Mouse (Mus musculus) mature B cell (primary cell): ENCODE measurements around the gene Tmprss9.

Experiments
- in situ Hi-C: fragments of 300-500 bp; cut with MboI; formaldehyde crosslinking; loops from 2 replicates; pipeline ENCODE4 v1.14.3; 2019

The Tmprss9 gene

GRCm38 (mm10) chr10:80887181-80887580, 15.5 kb downstream of the Tmprss9 start:
- in situ Hi-C loops, result no loop called here

GRCm38 (mm10) chr10:80895100-80895499, 23.5 kb downstream of the Tmprss9 start:
- in situ Hi-C loops, result no loop called here

- in situ Hi-C loops, result no loop called here
These were observed 24.0 kb downstream of the Tmprss9 start for GRCm38 (mm10) chr10:80895697-80896096.

- in situ Hi-C loops, result no loop called here
These were observed 25.2 kb downstream of the Tmprss9 start for GRCm38 (mm10) chr10:80896581-80897485.

- in situ Hi-C loops, result no loop called here
These were observed 26.3 kb downstream of the Tmprss9 start for GRCm38 (mm10) chr10:80897861-80898510.

GRCm38 (mm10) chr10:80899074-80899473, 27.4 kb downstream of the Tmprss9 start:
- in situ Hi-C loops, result no loop called here

- in situ Hi-C loops, result no loop called here
These were observed 28.1 kb downstream of the Tmprss9 start for GRCm38 (mm10) chr10:80899591-80900317.

- in situ Hi-C loops, result no loop called here
These were observed 28.9 kb downstream of the Tmprss9 start, which contains the start of gene Timm13 for GRCm38 (mm10) chr10:80900318-80901247. Gene Timm13 (minus strand): TSS chr10:80900969.

- in situ Hi-C loops, result no loop called here
These were observed 30.0 kb downstream of the Tmprss9 start for GRCm38 (mm10) chr10:80901409-80902272.

GRCm38 (mm10) chr10:80902273-80902940, 30.8 kb downstream of the Tmprss9 start:
- in situ Hi-C loops, result no loop called here

GRCm38 (mm10) chr10:80903282-80903681, 31.6 kb downstream of the Tmprss9 start:
- in situ Hi-C loops, result no loop called here

- in situ Hi-C loops, result no loop called here
These were observed 32.5 kb downstream of the Tmprss9 start for GRCm38 (mm10) chr10:80904004-80904693.

- in situ Hi-C loops, result no loop called here
These were observed 33.1 kb downstream of the Tmprss9 start for GRCm38 (mm10) chr10:80904709-80905108.

GRCm38 (mm10) chr10:80909375-80910162, 37.9 kb downstream of the Tmprss9 start:
- in situ Hi-C loops, result no loop called here

GRCm38 (mm10) chr10:80911354-80911753, 39.7 kb downstream of the Tmprss9 start:
- in situ Hi-C loops, result no loop called here

GRCm38 (mm10) chr10:80911891-80912290, 40.2 kb downstream of the Tmprss9 start:
- in situ Hi-C loops, result no loop called here

GRCm38 (mm10) chr10:80913364-80914011, 41.8 kb downstream of the Tmprss9 start:
- in situ Hi-C loops, result no loop called here

- in situ Hi-C loops, result no loop called here
These were observed 42.6 kb downstream of the Tmprss9 start for GRCm38 (mm10) chr10:80914253-80914656.
